Mouse (Mus musculus) brain, embryonic 14.5 days (tissue): ENCODE results near the gene Ifna6.

ENCODE experiments used
- CTCF ChIP-seq: fragments of 200-500 bp; IDR thresholded peaks from 2 replicates; pipeline ENCODE4 v1.5.1; 2012; ENCODE audit warnings: inconsistent platforms, mild to moderate bottlenecking, moderate library complexity, borderline replicate concordance; ENCODE audit not compliant: insufficient read depth, insufficient read length; ENCODE audit errors: extremely low read depth
- POLR2A ChIP-seq: fragments of 200-500 bp; IDR thresholded peaks from 2 replicates; pipeline ENCODE4 v1.6.1; 2012; ENCODE audit warnings: mild to moderate bottlenecking, inconsistent platforms, borderline replicate concordance; ENCODE audit not compliant: poor library complexity, insufficient read depth, insufficient read length, severe bottlenecking; ENCODE audit errors: extremely low read depth

- TF ChIP-seq POLR2A (no peak), CTCF (no peak)
Measured at GRCm38 (mm10) chr4:88851026-88851763, 24.0 kb downstream of the Ifna6 start.
